Mouse (Mus musculus): ENCODE data around the gene Zfp457. TPM values are rescaled to one million over a fixed set of nuclear protein-coding genes. Genes with fewer than 3 reads are reported as not detected.

Gene Zfp457
- polyA plus RNA-seq, 1 experiment from 2014 or later: 1.9 TPM

DNA sequence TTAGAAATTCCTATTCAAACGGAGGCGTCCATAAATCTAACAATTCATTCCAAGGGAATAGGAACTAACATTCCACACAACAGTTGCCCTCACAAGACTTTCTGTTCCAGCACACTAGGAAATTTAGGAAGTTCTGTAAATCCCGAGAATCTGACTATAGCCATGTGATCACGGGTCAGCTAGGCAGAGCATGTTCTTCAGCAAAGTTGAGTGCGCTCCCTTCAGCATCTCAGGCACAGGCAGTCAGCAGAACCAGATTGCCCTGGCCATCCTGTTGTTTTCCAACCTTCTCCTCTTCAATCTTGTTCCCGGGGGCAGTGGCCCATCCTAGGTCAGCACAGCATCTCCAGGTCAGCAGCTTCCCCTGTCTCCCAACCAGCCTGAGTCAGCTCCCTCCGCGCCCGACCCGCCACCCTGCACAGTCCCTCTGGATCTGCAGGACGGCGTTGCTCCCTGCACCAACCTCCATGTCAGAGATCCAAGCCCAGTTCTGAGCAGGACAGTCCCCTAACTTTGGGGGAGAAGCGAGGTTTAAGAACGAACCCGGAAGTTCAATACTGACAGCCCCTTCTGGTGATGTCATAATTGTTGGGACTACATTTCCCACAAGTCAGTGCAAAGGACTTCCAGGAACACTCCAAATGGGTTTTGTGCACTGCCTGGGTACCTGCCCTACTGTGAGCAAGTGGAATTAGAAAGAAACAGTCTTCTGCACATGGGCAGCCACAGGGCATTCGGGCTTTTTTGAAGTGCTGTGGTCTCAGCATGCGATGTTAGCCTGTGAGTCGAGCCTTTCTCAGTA lies 37.5 kb downstream of the Zfp457 start:
- peak overlapping the region; percentile 78 for H3K9ac ChIP-seq (replicated peaks; ENCODE audit: low read depth, low read length)
- WGBS: 7% methylated on average over 18 of the region's 18 CpGs
- ATAC-seq: peak; percentile 99
- H3K4me2 ChIP-seq (ENCODE audit: low read length): peak overlapping the region; percentile 77
- peak overlapping the region; percentile 66; the same call in 1 of the 2 replicates for H3K27ac ChIP-seq (ENCODE audit: low read length)
- peaks cover 6% of the 10 kb centered on the region for H3K4me1 ChIP-seq (replicated peaks; ENCODE audit: control insufficient read depth, insufficient read depth, low read length)
- H3K27me3 ChIP-seq (replicated peaks; ENCODE audit: control insufficient read depth, insufficient read depth, low read length): no peaks in the 10 kb centered on the region
- H3K36me3 ChIP-seq (ENCODE audit: control insufficient read depth, insufficient read depth): no peaks in the 10 kb centered on the region
- H3K9me3 ChIP-seq (ENCODE audit: control insufficient read depth, low read length): peaks cover 6% of the 10 kb centered on the region; the same call in 1 of the 2 replicates
- peak overlapping the region; percentile 80 for H3K4me3 ChIP-seq (replicated peaks; ENCODE audit: low read length)

Other genes starting within 250 kb of the Zfp457 start
- 9.7 and 9.8 TPM in 2 replicates for gene Zfp712, start 245.3 kb downstream of the Zfp457 start, polyA plus RNA-seq (2015; fragmentation: Nextera tagmentation; extraction: Ambion mirVana)
- gene Zfp708, start 208.5 kb downstream of the Zfp457 start, polyA plus RNA-seq (2015; fragmentation: Nextera tagmentation; extraction: Ambion mirVana): 13.3 and 14.1 TPM in 2 replicates
- gene Gm28557, start 197.9 kb downstream of the Zfp457 start, polyA plus RNA-seq (2015; fragmentation: Nextera tagmentation; extraction: Ambion mirVana): 0.88 and 2.1 TPM in 2 replicates
- 0.10 TPM in 1 of 2 replicates, not detected in the other for gene Rslcan18, start 190.2 kb downstream of the Zfp457 start, polyA plus RNA-seq (2015; fragmentation: Nextera tagmentation; extraction: Ambion mirVana)
- gene Zfp759, start 184.8 kb downstream of the Zfp457 start, polyA plus RNA-seq (2015; fragmentation: Nextera tagmentation; extraction: Ambion mirVana): 4.6 and 4.8 TPM in 2 replicates
- 8.6 and 9.4 TPM in 2 replicates for gene Rsl1, start 133.3 kb downstream of the Zfp457 start, polyA plus RNA-seq (2015; fragmentation: Nextera tagmentation; extraction: Ambion mirVana)
- 3.3 TPM in 2 replicates for gene Zfp455, start 112.0 kb downstream of the Zfp457 start, polyA plus RNA-seq (2015; fragmentation: Nextera tagmentation; extraction: Ambion mirVana)
- gene Zfp458, start 28.0 kb downstream of the Zfp457 start, polyA plus RNA-seq (2015; fragmentation: Nextera tagmentation; extraction: Ambion mirVana): 5.8 and 6.4 TPM in 2 replicates
- gene Zfp595, start 26.1 kb upstream of the Zfp457 start, polyA plus RNA-seq (2015; fragmentation: Nextera tagmentation; extraction: Ambion mirVana): 1.7 and 2.1 TPM in 2 replicates
- gene Gm28044, start 54.1 kb upstream of the Zfp457 start, polyA plus RNA-seq (2015; fragmentation: Nextera tagmentation; extraction: Ambion mirVana): not detected in 2 replicates
- gene Zfp953, start 54.1 kb upstream of the Zfp457 start, polyA plus RNA-seq (2015; fragmentation: Nextera tagmentation; extraction: Ambion mirVana): 0.62 and 0.68 TPM in 2 replicates
- gene Gm28041, start 69.2 kb upstream of the Zfp457 start, polyA plus RNA-seq (2015; fragmentation: Nextera tagmentation; extraction: Ambion mirVana): not detected in 2 replicates
- 0.61 and 0.80 TPM in 2 replicates for gene Zfp456, start 69.3 kb upstream of the Zfp457 start, polyA plus RNA-seq (2015; fragmentation: Nextera tagmentation; extraction: Ambion mirVana)
- gene Zfp429, start 93.3 kb upstream of the Zfp457 start, polyA plus RNA-seq (2015; fragmentation: Nextera tagmentation; extraction: Ambion mirVana): 4.4 and 5.3 TPM in 2 replicates
- 1.3 and 2.0 TPM in 2 replicates for gene Zfp459, start 114.9 kb upstream of the Zfp457 start, polyA plus RNA-seq (2015; fragmentation: Nextera tagmentation; extraction: Ambion mirVana)
- 9.7 and 11.0 TPM in 2 replicates for gene Zfp874a, start 145.1 kb upstream of the Zfp457 start, polyA plus RNA-seq (2015; fragmentation: Nextera tagmentation; extraction: Ambion mirVana)
- 4.9 and 5.1 TPM in 2 replicates for gene Zfp874b, start 177.8 kb upstream of the Zfp457 start, polyA plus RNA-seq (2015; fragmentation: Nextera tagmentation; extraction: Ambion mirVana)
- gene Zfp58, start 194.1 kb upstream of the Zfp457 start, polyA plus RNA-seq (2015; fragmentation: Nextera tagmentation; extraction: Ambion mirVana): 13.9 and 14.8 TPM in 2 replicates
- gene Gm26965, start 219.7 kb upstream of the Zfp457 start, polyA plus RNA-seq (2015; fragmentation: Nextera tagmentation; extraction: Ambion mirVana): not detected in 2 replicates
- gene Zfp87, start 219.7 kb upstream of the Zfp457 start, polyA plus RNA-seq (2015; fragmentation: Nextera tagmentation; extraction: Ambion mirVana): 42.4 and 45.3 TPM in 2 replicates
- gene Zfp748, start 247.3 kb upstream of the Zfp457 start, polyA plus RNA-seq (2015; fragmentation: Nextera tagmentation; extraction: Ambion mirVana): 16.7 and 19.6 TPM in 2 replicates

All from forebrain, embryonic 16.5 days (tissue).